Comparison of ENCODE assay signal across 9 mouse cellular contexts in the genomic region with DNA sequence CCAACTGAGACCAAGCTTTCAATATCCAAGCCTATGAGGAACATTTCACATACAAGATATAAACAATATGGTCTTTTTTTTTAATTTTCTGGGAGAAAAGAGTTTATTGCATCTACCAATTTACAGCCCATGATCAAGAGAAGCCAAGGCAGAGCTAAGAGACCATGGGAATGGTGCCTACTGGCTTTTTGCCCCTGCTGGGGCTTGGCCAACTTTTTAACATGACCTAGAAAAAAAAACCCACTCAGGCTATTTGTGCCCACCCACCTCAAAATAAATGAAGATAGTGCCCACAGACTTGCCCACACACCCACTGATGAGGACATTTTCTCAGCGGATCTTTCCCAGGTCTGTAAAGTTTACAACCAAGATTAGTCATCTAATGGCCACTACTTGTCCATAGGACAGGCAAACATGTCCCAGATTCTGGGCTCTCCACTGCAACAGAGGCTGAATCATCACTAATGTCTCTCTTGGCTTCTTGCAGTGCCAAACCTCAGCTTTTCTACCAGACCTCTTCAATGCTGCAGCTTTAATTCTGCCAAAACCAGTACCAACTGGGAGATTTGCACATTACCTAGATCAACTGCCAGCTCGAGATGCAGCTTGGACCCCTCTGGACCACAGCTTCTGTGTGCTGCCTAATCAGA.
"Had no signal": no experiment of that assay in that cellular context is flagged by ENCODE, and none has a peak within 500 bp of the region (broad histone marks: within the 10 kb centered on the region; RNA-seq: fewer than 3 reads in every experiment).

No protein-coding gene starts in this region.

- DNase-seq: kidney, postnatal 10 days; kidney, postnatal 4 days; liver; liver, embryonic 13.5 days; liver, postnatal 0 days; lung, postnatal 14 days; right cerebral cortex, adult 18-20 months; right cerebral cortex, postnatal 25 days; thymus, postnatal 4 days had no signal
